Mouse (Mus musculus) MEL (cell line): ENCODE data around the gene Colgalt2. TPM values are rescaled to one million over a fixed set of nuclear protein-coding genes. Genes with fewer than 3 reads are reported as not detected.

Experiments used
- DNase-seq: peaks from one replicate; pipeline ENCODE4 v3.0.0; 2011; ENCODE audit warnings: low read depth, low spot score
- H3K27ac ChIP-seq: 2 replicates; pipeline ENCODE4 v1.5.1; 2012; ENCODE audit warnings: low read depth, mild to moderate bottlenecking, control low read depth, low read length, moderate library complexity; ENCODE audit not compliant: control insufficient read depth
- H3K27me3 ChIP-seq, 2 experiments: fragments of 150-350 bp in 1 of 2; sonication (generic) in 1 of 2; 2 replicates each; pipeline ENCODE4 v1.6.1; 2012; ENCODE audit warnings: low read length in 2 of 2, mild to moderate bottlenecking in 2 of 2, improper control_type of control experiment in 1 of 2, moderate library complexity in 1 of 2; ENCODE audit not compliant: insufficient read depth in 2 of 2, control insufficient read depth in 1 of 2
- H3K36me3 ChIP-seq, 2 experiments: 2 replicates each; pipeline ENCODE4 v1.6.1; 2012 to 2014; ENCODE audit warnings: low read length in 2 of 2, improper control_type of control experiment in 1 of 2, inconsistent platforms in 1 of 2, mild to moderate bottlenecking in 1 of 2; ENCODE audit not compliant: insufficient read depth in 2 of 2, control insufficient read depth in 1 of 2
- H3K4me1 ChIP-seq, 2 experiments: fragments of 150-350 bp in 1 of 2; sonication (generic) in 1 of 2; 2 replicates each; pipeline ENCODE4 v1.6.1; 2012; ENCODE audit warnings: low read length in 2 of 2, improper control_type of control experiment in 1 of 2, mild to moderate bottlenecking in 1 of 2; ENCODE audit not compliant: insufficient read depth in 2 of 2, control insufficient read depth in 1 of 2
- H3K4me3 ChIP-seq, 2 experiments: fragments of 150-350 bp in 1 of 2; sonication (generic) in 1 of 2; 2 replicates each; pipeline ENCODE4 v1.5.1; 2012; ENCODE audit warnings: low read depth in 2 of 2, low read length in 2 of 2, mild to moderate bottlenecking in 2 of 2, moderate library complexity in 2 of 2, control low read depth in 1 of 2, improper control_type of control experiment in 1 of 2; ENCODE audit not compliant: control insufficient read depth in 1 of 2, insufficient read depth in 1 of 2
- H3K79me2 ChIP-seq: 2 replicates; pipeline ENCODE4 v1.6.1; 2012; ENCODE audit warnings: mild to moderate bottlenecking, low read length, moderate library complexity; ENCODE audit not compliant: control insufficient read depth, poor library complexity, insufficient read depth
- H3K9ac ChIP-seq: 2 replicates; pipeline ENCODE4 v1.6.1; 2012; ENCODE audit warnings: low read depth, mild to moderate bottlenecking, control low read depth, low read length, moderate library complexity; ENCODE audit not compliant: control insufficient read depth, poor library complexity, severe bottlenecking
- H3K9me3 ChIP-seq: fragments of 150-350 bp; sonication (generic); replicated peaks from 2 replicates; pipeline ENCODE4 v1.6.1; 2012; ENCODE audit warnings: mild to moderate bottlenecking, low read length, improper control_type of control experiment, moderate library complexity; ENCODE audit not compliant: insufficient read depth
- CTCF ChIP-seq, 3 experiments: IDR thresholded peaks in 2 of 3; conservative IDR thresholded peaks in 1 of 3; 2 replicates each; pipeline ENCODE4 v1.5.1; 2011 to 2012; ENCODE audit warnings: low read length in 3 of 3, low read depth in 2 of 3, mild to moderate bottlenecking in 2 of 3, improper control_type of control experiment in 1 of 3, inconsistent platforms in 1 of 3, mixed read lengths in 1 of 3, moderate library complexity in 1 of 3; ENCODE audit not compliant: control insufficient read depth in 1 of 3, insufficient read depth in 1 of 3, poor library complexity in 1 of 3, severe bottlenecking in 1 of 3
- E2F4 ChIP-seq: IDR thresholded peaks from 2 replicates; pipeline ENCODE4 v1.6.1; 2011; ENCODE audit warnings: low read depth, low read length, improper control_type of control experiment, borderline replicate concordance
- GABPA ChIP-seq: IDR thresholded peaks from 2 replicates; pipeline ENCODE4 v1.6.1; 2012; ENCODE audit warnings: low read depth, mild to moderate bottlenecking, inconsistent platforms, low read length, improper control_type of control experiment, moderate library complexity
- GATA1 ChIP-seq: IDR thresholded peaks from 2 replicates; pipeline ENCODE4 v1.6.1; 2011; ENCODE audit warnings: low read depth, low read length, improper control_type of control experiment
- HCFC1 ChIP-seq: IDR thresholded peaks from 2 replicates; pipeline ENCODE4 v1.6.1; 2012; ENCODE audit warnings: low read depth, mild to moderate bottlenecking, inconsistent platforms, low read length, improper control_type of control experiment, moderate library complexity
- JUND ChIP-seq: IDR thresholded peaks from 2 replicates; pipeline ENCODE4 v1.6.1; 2011; ENCODE audit warnings: low read depth, mild to moderate bottlenecking, improper control_type of control experiment, low read length
- KAT2A ChIP-seq: conservative IDR thresholded peaks from 2 replicates; pipeline ENCODE4 v1.6.1; 2012; ENCODE audit warnings: low read depth, low read length, improper control_type of control experiment, inconsistent platforms
- MAZ ChIP-seq: IDR thresholded peaks from 2 replicates; pipeline ENCODE4 v1.6.1; 2012; ENCODE audit warnings: low read depth, mild to moderate bottlenecking, inconsistent platforms, low read length, improper control_type of control experiment
- MXI1 ChIP-seq: IDR thresholded peaks from 2 replicates; pipeline ENCODE4 v1.6.1; 2011; ENCODE audit warnings: mild to moderate bottlenecking, low read depth, low read length, improper control_type of control experiment
- MYB ChIP-seq: IDR thresholded peaks from 2 replicates; pipeline ENCODE4 v1.6.1; 2011; ENCODE audit warnings: mild to moderate bottlenecking, low read depth, low read length, improper control_type of control experiment
- MYC ChIP-seq: IDR thresholded peaks from 2 replicates; pipeline ENCODE4 v1.6.1; 2011; ENCODE audit warnings: low read depth, mild to moderate bottlenecking, low read length, improper control_type of control experiment, moderate library complexity
- NELFE ChIP-seq: IDR thresholded peaks from 2 replicates; pipeline ENCODE4 v1.6.1; 2011; ENCODE audit warnings: low read depth, low read length, improper control_type of control experiment
- NRF1 ChIP-seq: IDR thresholded peaks from 2 replicates; pipeline ENCODE4 v1.6.1; 2014; ENCODE audit warnings: low read depth, mild to moderate bottlenecking, inconsistent platforms, low read length, improper control_type of control experiment, moderate library complexity; ENCODE audit not compliant: poor library complexity, insufficient read depth, severe bottlenecking
- RAD21 ChIP-seq: IDR thresholded peaks from 2 replicates; pipeline ENCODE4 v1.6.1; 2011; ENCODE audit warnings: mild to moderate bottlenecking, low read depth, low read length, improper control_type of control experiment
- SIN3A ChIP-seq: IDR thresholded peaks from 2 replicates; pipeline ENCODE4 v1.6.1; 2012; ENCODE audit warnings: low read length, improper control_type of control experiment, inconsistent platforms
- SMC3 ChIP-seq: IDR thresholded peaks from 2 replicates; pipeline ENCODE4 v1.6.1; 2011; ENCODE audit warnings: low read depth, low read length, improper control_type of control experiment
- UBTF ChIP-seq: IDR thresholded peaks from 2 replicates; pipeline ENCODE4 v1.6.1; 2012; ENCODE audit warnings: low read depth, mild to moderate bottlenecking, inconsistent platforms, low read length, improper control_type of control experiment, moderate library complexity, borderline replicate concordance; ENCODE audit not compliant: insufficient read depth
- USF1 ChIP-seq: IDR thresholded peaks from 2 replicates; pipeline ENCODE4 v1.6.1; 2014; ENCODE audit warnings: low read depth, mild to moderate bottlenecking, inconsistent platforms, low read length, improper control_type of control experiment, moderate library complexity
- USF2 ChIP-seq, 2 experiments: IDR thresholded peaks; 2 replicates each; pipeline ENCODE4 v1.6.1; 2011 to 2012; ENCODE audit warnings: improper control_type of control experiment in 2 of 2, low read length in 2 of 2, borderline replicate concordance in 1 of 2, inconsistent platforms in 1 of 2, low read depth in 1 of 2, mild to moderate bottlenecking in 1 of 2; ENCODE audit not compliant: insufficient read depth in 1 of 2
- ZMIZ1 ChIP-seq: IDR thresholded peaks from 2 replicates; pipeline ENCODE4 v1.6.1; 2012; ENCODE audit warnings: low read depth, mild to moderate bottlenecking, inconsistent platforms, low read length, improper control_type of control experiment, moderate library complexity
- polyA plus RNA-seq, 2 experiments: library from polyadenylated mRNA; stranded (reverse) in 1 of 2; unstranded in 1 of 2; fragments of >175 nt in 1 of 2; fragments of >200 nt in 1 of 2; gene quantifications; 2 replicates each; pipeline versions ENCODE4 v1.2.1 to v1.2.4; 2012; ENCODE audit warnings: low replicate concordance in 2 of 2, low read depth in 1 of 2; ENCODE audit not compliant: insufficient read length in 2 of 2, insufficient read depth in 1 of 2, missing spikeins in 1 of 2
- total RNA-seq: library from RNA; depleted of rRNA; stranded (reverse); fragments of 300-350 nt; gene quantifications from 2 replicates; pipeline ENCODE4 v1.2.3, GENCODE M21; 2012

The Colgalt2 gene
- total and polyA plus RNA-seq, 3 experiments: not detected

DNA sequence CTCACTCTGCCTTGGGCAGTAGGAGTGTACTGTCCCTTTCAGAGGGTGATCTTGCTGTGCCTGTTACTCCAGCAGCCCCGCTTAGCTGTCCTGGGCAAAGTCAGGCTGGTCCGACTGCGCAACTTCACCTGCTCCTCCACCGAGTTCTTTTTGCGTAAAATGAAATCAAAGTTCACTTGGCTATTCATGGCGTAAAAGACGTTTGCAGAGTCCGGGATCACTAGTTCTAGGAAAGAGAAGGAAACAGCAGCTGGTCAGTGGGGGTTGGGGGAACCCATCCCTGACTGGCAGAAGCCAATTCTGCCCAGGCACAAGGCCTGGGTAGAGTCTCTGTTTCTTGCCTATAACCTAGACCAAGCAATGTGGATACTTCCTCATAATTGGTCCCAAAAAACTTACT, 119.3 kb downstream of the Colgalt2 start:
- H3K27me3 ChIP-seq: peaks cover 0 to 6% of the 10 kb centered on the region in 2 experiments; a peak in 2 of 4 replicates
- peaks cover 5 to 13% of the 10 kb centered on the region in 2 experiments for H3K4me1 ChIP-seq
- peaks cover 0 to 7% of the 10 kb centered on the region in 2 experiments; a peak in 2 of 4 replicates for H3K36me3 ChIP-seq
- no peak for TF ChIP-seq MYC
- TF ChIP-seq MXI1: no peak
- TF ChIP-seq GATA1: no peak
- TF ChIP-seq SIN3A: no peak
- no peak for TF ChIP-seq UBTF
- no peak for TF ChIP-seq KAT2A
- TF ChIP-seq RAD21: no peak
- TF ChIP-seq ZMIZ1: no peak
- no peak for TF ChIP-seq NRF1
- TF ChIP-seq MYB: no peak
- TF ChIP-seq E2F4: no peak
- no peak for TF ChIP-seq SMC3
- TF ChIP-seq CTCF (IDR thresholded peaks at IDR 0.05 in 2 of 3, conservative IDR thresholded peaks at IDR 0.05 in 1 of 3; ENCODE audit: control insufficient read depth in 1 of 3, insufficient read depth in 1 of 3, low read depth in 2 of 3, low read length in 3 of 3, poor library complexity in 1 of 3, severe bottlenecking in 1 of 3): no peak
- no peak for TF ChIP-seq USF2 (IDR thresholded peaks at IDR 0.05; ENCODE audit: borderline replicate concordance in 1 of 2, insufficient read depth in 1 of 2, low read depth in 1 of 2, low read length in 2 of 2)
- no peak for TF ChIP-seq USF1
- no peak for TF ChIP-seq JUND
- no peak for TF ChIP-seq NELFE
- TF ChIP-seq HCFC1: no peak
- no peak for TF ChIP-seq GABPA
- TF ChIP-seq MAZ: no peak
- no peak overlapping the region for H3K27ac ChIP-seq
- no peaks in the 10 kb centered on the region for H3K79me2 ChIP-seq
- DNase-seq: no peak
- H3K4me3 ChIP-seq: no peak overlapping the region
- no peak overlapping the region for H3K9ac ChIP-seq
- H3K9me3 ChIP-seq: no peaks in the 10 kb centered on the region
